Mouse (Mus musculus) heart, embryonic 16.5 days (tissue): ENCODE data around the gene Snf8. TPM values are rescaled to one million over a fixed set of nuclear protein-coding genes. Genes with fewer than 3 reads are reported as not detected.

Experiments used
- ATAC-seq: fragments of 200-750 bp; cut with Nextera tagmentation; replicated peaks from 2 replicates; pipeline ENCODE4 v1.8.0; 2017; ENCODE audit warnings: moderate number of reproducible peaks; ENCODE audit not compliant: insufficient read depth, low FRiP score; ENCODE audit errors: extremely low read depth
- H3K27ac ChIP-seq: fragments of 300-500 bp; sonication (generic); 2 replicates; pipeline ENCODE4 v1.5.1; 2014; ENCODE audit warnings: mild to moderate bottlenecking, low read length, control low read depth, moderate library complexity
- H3K27me3 ChIP-seq: fragments of 300-500 bp; sonication (generic); 2 replicates; pipeline ENCODE4 v1.6.1; 2014; ENCODE audit warnings: low read length, mixed read lengths; ENCODE audit not compliant: control insufficient read depth, insufficient read depth
- H3K36me3 ChIP-seq: fragments of 300-500 bp; sonication (generic); 2 replicates; pipeline ENCODE4 v1.6.1; 2014; ENCODE audit not compliant: control insufficient read depth, insufficient read depth
- H3K4me1 ChIP-seq: fragments of 300-500 bp; sonication (generic); 2 replicates; pipeline ENCODE4 v1.6.1; 2014; ENCODE audit warnings: low read length, mixed read lengths; ENCODE audit not compliant: control insufficient read depth, insufficient read depth
- H3K4me2 ChIP-seq: fragments of 300-500 bp; sonication (generic); 2 replicates; pipeline ENCODE4 v1.6.1; 2014; ENCODE audit warnings: low read depth, mild to moderate bottlenecking, control low read depth, low read length
- H3K4me3 ChIP-seq: fragments of 300-500 bp; sonication (generic); 2 replicates; pipeline ENCODE4 v1.5.1; 2014; ENCODE audit warnings: mild to moderate bottlenecking, control low read depth, low read length
- H3K9ac ChIP-seq: fragments of 300-500 bp; sonication (generic); 2 replicates; pipeline ENCODE4 v1.6.1; 2014; ENCODE audit warnings: low read length, control low read depth
- H3K9me3 ChIP-seq: fragments of 300-500 bp; sonication (generic); replicated peaks from 2 replicates; pipeline ENCODE4 v1.6.1; 2016; ENCODE audit warnings: low read length; ENCODE audit not compliant: control insufficient read depth
- WGBS: fragments of 180-500 bp; shearing (Covaris S2); extraction: QIAGEN DNeasy Blood & Tissue Kit; methylation state at CpG from one replicate; pipeline ENCODE4 v1.1.7; 2014; 5-methylcytosine and 5-hydroxymethylcytosine counted together
- polyA plus RNA-seq: library from polyadenylated mRNA; unstranded; fragments of >200 nt; fragmentation: Nextera tagmentation; extraction: Ambion mirVana; gene quantifications from 2 replicates; pipeline ENCODE4 v1.2.1, GENCODE M21; 2015

Gene Snf8
- polyA plus RNA-seq, 1 experiment from 2014 or later = 72.0 TPM

GRCm38 (mm10) chr11:96075509-96076220 is 41.0 kb downstream of the Snf8 start, which contains the start of gene Atp5g1:
Gene Atp5g1, minus strand, starts transcription at chr11:96075670.
- ATAC-seq = peak; percentile 96
- Histone ChIP-seq H3K4me1 (peaks cover 9% of the 10 kb centered on the region), H3K4me2 (peak within 1 kb of the TSS; percentile 63), H3K4me3 (peak within 1 kb of the TSS; percentile 89), H3K27ac (peak within 1 kb of the TSS; percentile 96), H3K27me3 (no peaks in the 10 kb centered on the region), H3K9ac (peak within 1 kb of the TSS; percentile 95), H3K36me3 (peaks cover 12% of the 10 kb centered on the region; the same call in 1 of the 2 replicates), H3K9me3 (no peaks in the 10 kb centered on the region)
- WGBS = under 1% methylated on average over 37 of the region's 37 CpGs

DNA sequence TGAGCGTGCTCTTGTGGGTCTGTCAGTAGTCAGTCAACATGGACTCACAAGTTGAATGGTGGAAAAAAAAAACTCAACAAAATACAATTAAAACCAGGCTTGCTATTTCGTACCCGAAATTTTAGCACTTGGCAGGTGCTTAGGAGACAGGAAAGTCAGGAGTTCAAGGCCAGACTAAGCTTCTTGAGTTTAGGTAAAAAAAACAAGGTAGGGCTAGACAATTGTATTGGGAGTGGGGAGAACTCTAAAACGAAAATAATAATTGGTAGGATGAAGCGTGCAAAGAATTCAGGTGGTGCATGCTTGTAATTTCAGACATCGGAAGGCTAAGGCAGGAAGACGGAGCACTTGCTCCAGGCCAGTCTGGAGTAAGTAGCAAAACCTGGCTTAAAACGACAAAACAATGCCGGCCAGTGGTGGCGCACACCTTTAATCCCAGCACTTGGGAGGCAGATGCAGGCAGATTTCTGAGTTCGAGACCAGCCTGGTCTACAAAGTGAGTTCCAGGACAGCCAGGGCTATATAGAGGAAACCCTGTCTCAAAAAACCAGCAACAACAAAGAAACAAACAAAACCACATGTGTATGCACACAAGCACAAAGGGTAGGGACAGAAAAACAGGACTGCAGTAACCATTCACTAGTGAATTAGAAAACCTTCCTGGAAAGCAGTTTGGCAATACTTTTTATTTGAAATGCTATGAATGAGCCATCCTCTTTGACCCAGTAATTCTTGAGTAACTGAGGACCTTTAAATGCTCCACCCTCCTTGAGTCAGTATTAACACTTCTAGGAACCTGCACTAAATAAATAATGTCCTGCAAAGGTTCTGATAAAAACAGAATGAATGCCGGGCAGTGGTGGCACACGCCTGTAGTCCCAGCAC is 41.8 kb downstream of the Snf8 start:
- 60% methylated on average over 13 of the region's 13 CpGs for WGBS
- peak overlapping the region; percentile 40; the same call in 1 of the 2 replicates for H3K9ac ChIP-seq

GRCm38 (mm10) chr11:96080736-96081135 is 46.1 kb downstream of the Snf8 start:
- Histone ChIP-seq H3K9me3 (no peaks in the 10 kb centered on the region), H3K9ac (no peak overlapping the region), H3K27ac (no peak overlapping the region), H3K4me3 (no peak overlapping the region), H3K4me2 (no peak overlapping the region), H3K27me3 (no peaks in the 10 kb centered on the region), H3K36me3 (no peaks in the 10 kb centered on the region), H3K4me1 (no peaks in the 10 kb centered on the region)
- no peak for ATAC-seq
- 61% methylated on average over 5 of the region's 5 CpGs for whole genome bisulfite sequencing

More for the DNA sequence above, 41.8 kb downstream of the Snf8 start:
- Histone ChIP-seq H3K4me1 (peaks cover 9% of the 10 kb centered on the region), H3K27ac (peak overlapping the region; percentile 66), H3K4me2 (peak overlapping the region; percentile 63), H3K9me3 (no peaks in the 10 kb centered on the region), H3K4me3 (peak overlapping the region; percentile 40), H3K27me3 (no peaks in the 10 kb centered on the region), H3K36me3 (peaks cover 8% of the 10 kb centered on the region; the same call in 1 of the 2 replicates)
- no peak for ATAC-seq

- Histone ChIP-seq H3K4me1 (no peaks in the 10 kb centered on the region), H3K36me3 (no peaks in the 10 kb centered on the region), H3K9ac (no peak overlapping the region), H3K4me2 (no peak overlapping the region), H3K4me3 (no peak overlapping the region), H3K9me3 (no peaks in the 10 kb centered on the region), H3K27ac (no peak overlapping the region), H3K27me3 (no peaks in the 10 kb centered on the region)
- no peak for ATAC-seq
- WGBS = 74% methylated on average over 3 of the region's 3 CpGs
These were observed 48.0 kb downstream of the Snf8 start for GRCm38 (mm10) chr11:96082682-96083081.

GRCm38 (mm10) chr11:96087981-96088380 is 53.3 kb downstream of the Snf8 start:
- no peaks in the 10 kb centered on the region for H3K27me3 ChIP-seq
- H3K27ac ChIP-seq = no peak overlapping the region
- H3K4me2 ChIP-seq = no peak overlapping the region
- H3K36me3 ChIP-seq = no peaks in the 10 kb centered on the region
- peaks cover 5% of the 10 kb centered on the region for H3K9me3 ChIP-seq
- no peak overlapping the region for H3K4me3 ChIP-seq
- H3K9ac ChIP-seq = no peak overlapping the region
- no peak for ATAC-seq
- no peaks in the 10 kb centered on the region for H3K4me1 ChIP-seq
- 87% methylated on average over 6 of the region's 6 CpGs for WGBS

- WGBS = 61% methylated on average over 2 of the region's 2 CpGs
- no peak for ATAC-seq
- Histone ChIP-seq H3K4me3 (no peak overlapping the region), H3K36me3 (no peaks in the 10 kb centered on the region), H3K27me3 (no peaks in the 10 kb centered on the region), H3K4me1 (no peaks in the 10 kb centered on the region), H3K27ac (no peak overlapping the region), H3K4me2 (no peak overlapping the region), H3K9ac (no peak overlapping the region), H3K9me3 (peaks cover 5% of the 10 kb centered on the region)
These were observed 56.4 kb downstream of the Snf8 start for GRCm38 (mm10) chr11:96091073-96091472.

- 29% methylated on average over 7 of the region's 7 CpGs for WGBS
- H3K27me3 ChIP-seq = no peaks in the 10 kb centered on the region
- H3K27ac ChIP-seq = peak overlapping the region; percentile 79
- no peak overlapping the region for H3K4me2 ChIP-seq
- ATAC-seq = peak; percentile 64
- no peaks in the 10 kb centered on the region for H3K36me3 ChIP-seq
- H3K9ac ChIP-seq = no peak overlapping the region
- no peak overlapping the region for H3K4me3 ChIP-seq
- H3K9me3 ChIP-seq = peaks cover 5% of the 10 kb centered on the region
- no peaks in the 10 kb centered on the region for H3K4me1 ChIP-seq
These were observed 58.1 kb downstream of the Snf8 start for GRCm38 (mm10) chr11:96092674-96093291.

DNA sequence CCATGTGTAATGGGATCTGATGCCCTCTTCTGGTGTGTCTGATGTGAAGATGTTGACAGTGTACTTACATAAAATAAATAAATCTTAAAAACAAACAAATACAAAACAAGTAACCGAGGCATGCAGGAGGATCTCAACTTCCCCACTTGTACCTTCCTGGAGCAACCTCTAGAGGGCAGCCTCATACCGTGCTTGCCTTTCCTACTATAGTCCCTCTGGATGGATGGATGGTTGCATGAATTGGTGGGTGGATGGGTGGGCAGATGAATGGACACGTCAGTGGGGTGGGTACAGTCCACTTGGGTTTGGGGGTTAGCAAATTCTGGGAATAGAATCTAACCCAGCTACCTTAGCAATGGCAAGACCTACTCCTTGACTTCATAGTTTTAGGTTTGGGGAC is 58.7 kb downstream of the Snf8 start:
- Histone ChIP-seq H3K4me1 (no peaks in the 10 kb centered on the region), H3K9ac (no peak overlapping the region), H3K9me3 (peaks cover under 1% of the 10 kb centered on the region), H3K27ac (peak overlapping the region; percentile 79), H3K27me3 (no peaks in the 10 kb centered on the region), H3K4me2 (no peak overlapping the region), H3K36me3 (no peaks in the 10 kb centered on the region), H3K4me3 (no peak overlapping the region)
- peak; percentile 57; the same call in 1 of the 2 replicates for ATAC-seq
- WGBS = 8% methylated on average over 3 of the region's 3 CpGs
